In the genomic region with DNA sequence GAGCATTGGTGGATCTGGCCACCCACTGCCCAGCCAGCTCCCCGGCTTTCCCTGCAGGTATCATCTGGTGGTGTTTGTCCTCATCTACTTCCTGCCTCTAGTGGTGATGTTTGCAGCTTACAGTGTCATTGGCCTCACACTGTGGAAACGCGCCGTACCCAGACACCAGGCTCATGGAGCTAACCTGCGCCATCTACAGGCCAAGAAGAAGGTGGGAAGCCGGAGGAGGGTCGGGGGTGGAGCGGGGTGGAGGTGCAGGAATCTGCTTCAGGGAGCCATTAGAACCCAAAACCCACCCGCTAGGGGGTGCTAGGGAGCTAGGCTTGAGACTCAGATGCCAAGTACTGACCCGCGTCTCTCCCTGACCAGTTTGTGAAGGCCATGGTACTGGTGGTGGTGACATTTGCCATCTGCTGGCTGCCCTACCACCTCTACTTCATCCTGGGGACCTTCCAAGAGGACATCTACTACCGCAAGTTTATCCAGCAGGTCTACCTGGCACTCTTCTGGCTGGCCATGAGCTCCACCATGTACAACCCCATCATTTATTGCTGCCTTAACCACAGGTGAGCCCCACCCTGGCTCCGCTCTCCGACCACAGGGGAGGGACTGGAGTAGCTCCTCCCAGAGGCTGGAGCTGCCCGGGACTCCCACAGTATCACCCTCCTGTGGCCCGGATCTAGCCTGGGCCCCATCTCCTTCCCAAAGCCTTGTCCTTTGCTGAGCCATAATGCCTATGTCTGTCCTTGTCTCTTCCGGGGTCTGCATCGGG, we compare ENCODE assay signal across 8 mouse cellular contexts. TPM values are rescaled to one million over a fixed set of nuclear protein-coding genes. Genes with fewer than 3 reads are reported as not detected.
DNase-seq lines count a peak whose midpoint lies in the region; ATAC-seq and TF ChIP-seq lines count a peak whose summit lies in the region.

No protein-coding gene starts in this region.

- H3K4me3 ChIP-seq in ES-E14 (ENCODE audit: insufficient read depth in 1 of 2, low read depth in 1 of 2, low read length in 2 of 2, poor library complexity in 1 of 2, severe bottlenecking in 1 of 2) = no peak overlapping the region
- H3K4me3 ChIP-seq in lung, embryonic 16.5 days (ENCODE audit: low read length) = no peak overlapping the region

- in situ Hi-C loops in ES-E14 (cut with MboI; ENCODE audit: low sequenced_read_pairs in 2 of 2, unreplicated experiment in 2 of 2) = no loop called here

- 0 out of 4 replicates have a peak, but pooled peaks cover 0 to 2% of the 10 kb centered on the region in 2 experiments for H3K4me1 ChIP-seq in ES-E14 (ENCODE audit: control insufficient read depth in 2 of 2, insufficient read depth in 2 of 2, low read length in 2 of 2, poor library complexity in 1 of 2)
- no peaks in the 10 kb centered on the region for H3K4me1 ChIP-seq in lung, embryonic 16.5 days (replicated peaks; ENCODE audit: control insufficient read depth, insufficient read depth, low read length)

- H3K36me3 ChIP-seq in ES-E14 (ENCODE audit: control insufficient read depth, insufficient read depth, low read length, poor library complexity, severe bottlenecking) = no peaks in the 10 kb centered on the region; the same call in 1 of the 2 replicates
- H3K36me3 ChIP-seq in lung, embryonic 16.5 days (ENCODE audit: control insufficient read depth, insufficient read depth, low read length) = no peaks in the 10 kb centered on the region

- no peak overlapping the region for H3K27ac ChIP-seq in ES-E14 (ENCODE audit: insufficient read depth, low read depth, low read length, poor library complexity, severe bottlenecking)
- no peak overlapping the region for H3K27ac ChIP-seq in lung, embryonic 16.5 days (ENCODE audit: low read length)

- DNase-seq in ES-E14 (ENCODE audit: low read depth, low spot score) = peak; percentile 94
- peak; percentile 91 for DNase-seq in brain, adult 2 months (ENCODE audit: low read depth, low spot score)
- DNase-seq in heart, postnatal 36 days = peak; percentile 34 to 51
- peak; percentile 48 to 74 for DNase-seq in layer of hippocampus, adult 18-20 months (ENCODE audit: low spot score in 2 of 2)
- peak; percentile 70 for DNase-seq in ovary, postnatal 36 days (ENCODE audit: low spot score)
- DNase-seq in thymus, postnatal 36 days = peak; percentile 74 to 79

- H3K27me3 ChIP-seq in lung, embryonic 16.5 days (ENCODE audit: control insufficient read depth, insufficient read depth, low read depth, low read length) = no peaks in the 10 kb centered on the region

- H3K4me2 ChIP-seq in lung, embryonic 16.5 days (ENCODE audit: low read depth, low read length) = no peak overlapping the region

- WGBS in lung, embryonic 16.5 days = 9% methylated on average over 18 of the region's 18 CpGs

- intact Hi-C loops in heart, postnatal 36 days (cut with DNase I) = no loop called here

- H3K9ac ChIP-seq in ES-E14 (ENCODE audit: insufficient read depth, low read depth, low read length, poor library complexity, severe bottlenecking) = no peak overlapping the region
- H3K9ac ChIP-seq in lung, embryonic 16.5 days (ENCODE audit: low read length) = no peak overlapping the region

- H3K9me3 ChIP-seq in ES-E14 (ENCODE audit: control insufficient read depth, insufficient read depth, low read depth, low read length) = no peaks in the 10 kb centered on the region
- no peaks in the 10 kb centered on the region for H3K9me3 ChIP-seq in lung, embryonic 16.5 days (ENCODE audit: control insufficient read depth, low read length)

- peak; percentile 66 for ATAC-seq in erythroblast, adult 5-6 weeks (replicated peaks; ENCODE audit: low FRiP score, poor library complexity, severe bottlenecking)
- ATAC-seq in lung, embryonic 16.5 days (ENCODE audit: low read depth) = peak; percentile 92

TF ChIP-seq in ES-E14, 5 proteins besides CTCF, POLR2A, EP300 and RAD21:
- no peak for TF ChIP-seq ZC3H11A (IDR thresholded peaks at IDR 0.05; ENCODE audit: borderline replicate concordance, low read depth, low read length)
- TF ChIP-seq HCFC1 (IDR thresholded peaks at IDR 0.05; ENCODE audit: borderline replicate concordance, insufficient read depth, low read length) = 0 out of 2 replicates have a peak, but pooled peaks have one; percentile 2
- no peak for TF ChIP-seq ZNF384 (IDR thresholded peaks at IDR 0.05; ENCODE audit: low read depth, low read length)
- TF ChIP-seq CHD2 (IDR thresholded peaks at IDR 0.05; ENCODE audit: low read depth, low read length) = no peak
- TF ChIP-seq MAFK (IDR thresholded peaks at IDR 0.05; ENCODE audit: insufficient read depth, low read depth, low read length) = no peak

RNA-seq across cellular contexts. Expression of a gene that starts 9.1 kb away (rescaled TPM):
- total RNA-seq in ES-E14 (2012; rRNA removed) = 0.18 and 0.26 TPM in 2 replicates
- not detected in 2 replicates for total RNA-seq in erythroblast, adult 5-6 weeks (2015; ENCODE audit: low replicate concordance)
- not detected in 2 replicates for total RNA-seq in erythroblast, adult 5-6 weeks (2017; ENCODE audit: low replicate concordance)
- total RNA-seq in heart, postnatal 36 days (2021) = not detected
- total RNA-seq in layer of hippocampus, adult 18-20 months (2021) = under 1 TPM; 0.23 to 0.27 TPM
- polyA plus RNA-seq in lung, embryonic 16.5 days (2015; fragmentation: Nextera tagmentation; extraction: Ambion mirVana) = 0.72 and 0.87 TPM in 2 replicates

RNA-seq across cellular contexts. Expression of a gene that starts 30.2 kb away (rescaled TPM):
- total RNA-seq in ES-E14 (2012; rRNA removed) = 10.1 and 26.3 TPM in 2 replicates
- total RNA-seq in erythroblast, adult 5-6 weeks (2015; ENCODE audit: low replicate concordance) = 0.21 and 11.1 TPM in 2 replicates
- total RNA-seq in erythroblast, adult 5-6 weeks (2017; ENCODE audit: low replicate concordance) = 1.6 TPM in 1 of 2 replicates, not detected in the other
- total RNA-seq in heart, postnatal 36 days (2021) = 1 to 10 TPM; 7.3 to 8.2 TPM
- total RNA-seq in layer of hippocampus, adult 18-20 months (2021) = 10 to 100 TPM; 16.0 to 18.5 TPM
- 96.1 and 116 TPM in 2 replicates for polyA plus RNA-seq in lung, embryonic 16.5 days (2015; fragmentation: Nextera tagmentation; extraction: Ambion mirVana)

Comparison
In these comparisons a context has a peak if more than half of its experiments do, and no peak if none do; other contexts are left out.
1. DNase-seq: peak in every context shown above with its lines; median percentile 94 in ES-E14; 91 in brain, adult 2 months; 76 in thymus, postnatal 36 days; 70 in ovary, postnatal 36 days; 61 in layer of hippocampus, adult 18-20 months; 42 in heart, postnatal 36 days.